Mouse (Mus musculus) testis, postnatal 14 days (tissue): ENCODE measurements at regions not wholly inside any gene's neighbourhood (a gene's known extent, or its start where the extent isn't known, plus 50 kb on each side); places are given as distances from the start of the nearest gene placed in this dataset.

ENCODE experiments used
- DNase-seq: peaks from one replicate; pipeline ENCODE4 v3.0.0; 2021; ENCODE audit warnings: low spot score

DNA sequence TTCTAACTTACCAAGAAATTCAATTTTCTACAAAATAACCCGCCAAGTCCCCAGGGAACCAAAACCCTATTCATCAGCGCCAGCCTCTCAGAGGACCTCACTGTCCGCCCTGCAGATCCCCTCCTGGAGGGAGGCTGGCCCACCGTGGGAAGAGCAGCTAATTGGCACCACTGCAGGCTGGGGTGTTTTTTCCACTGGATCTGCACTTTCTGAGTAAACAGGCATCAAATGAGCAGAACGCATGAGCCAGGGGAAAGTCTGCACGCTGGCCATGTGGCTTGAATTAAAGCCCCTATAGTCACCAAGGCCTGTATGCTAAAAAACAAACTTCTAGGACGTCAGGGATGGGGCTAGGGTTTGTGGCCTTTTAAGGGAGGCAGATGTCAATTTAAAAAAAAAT lies 332.4 kb upstream of the Zmiz1 start:
- DNase-seq: no peak

DNA sequence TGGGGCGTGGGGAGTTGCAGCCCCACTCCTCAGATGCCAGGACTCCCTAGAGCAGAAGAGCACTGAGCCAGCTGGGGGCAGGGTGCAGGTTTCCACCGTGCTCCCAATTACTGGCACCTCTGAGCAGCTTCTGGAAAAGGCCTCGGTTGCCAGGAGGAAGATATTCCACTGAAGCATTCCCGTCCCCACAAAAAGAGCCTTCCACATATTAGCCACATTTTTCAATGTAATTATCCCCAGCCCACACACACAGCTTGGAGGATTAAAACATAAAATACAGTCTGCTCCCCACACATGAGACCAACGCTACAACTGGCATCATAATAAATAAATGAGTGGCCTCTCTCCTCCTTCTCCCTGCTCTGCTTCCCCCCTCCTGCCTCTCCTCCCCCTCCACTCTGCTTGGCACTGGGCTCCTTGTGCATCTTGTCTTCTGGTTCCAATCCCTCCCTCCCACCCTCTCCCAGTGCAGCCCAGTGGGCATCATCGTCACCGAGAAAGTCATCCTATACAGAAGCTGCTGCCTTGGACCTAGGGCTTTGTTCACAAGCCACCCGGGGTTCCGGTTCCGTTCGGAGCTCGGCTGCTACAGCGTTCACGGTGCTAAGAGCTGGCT lies 331.3 kb upstream of the Zmiz1 start:
- no peak for DNase-seq

DNA sequence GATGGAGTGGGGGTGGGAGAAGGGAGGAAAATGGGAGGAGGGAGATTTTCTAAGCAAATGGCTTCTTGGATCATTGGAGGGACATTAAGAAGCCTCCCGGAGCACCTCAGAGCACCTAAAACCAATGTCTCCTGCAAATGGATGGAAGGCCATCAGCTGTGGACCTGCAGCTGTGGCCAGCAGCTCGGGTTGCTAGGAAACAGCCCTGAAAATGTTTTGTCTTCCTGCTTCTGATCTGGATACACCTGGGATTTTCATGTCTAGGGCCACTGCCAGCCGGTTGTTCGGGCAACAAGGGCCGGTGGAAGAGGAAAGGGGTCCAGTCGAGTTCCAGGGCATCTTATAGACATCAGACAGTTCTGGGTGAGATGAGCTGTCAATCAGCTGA lies 330.8 kb upstream of the Zmiz1 start:
- no peak for DNase-seq

DNA sequence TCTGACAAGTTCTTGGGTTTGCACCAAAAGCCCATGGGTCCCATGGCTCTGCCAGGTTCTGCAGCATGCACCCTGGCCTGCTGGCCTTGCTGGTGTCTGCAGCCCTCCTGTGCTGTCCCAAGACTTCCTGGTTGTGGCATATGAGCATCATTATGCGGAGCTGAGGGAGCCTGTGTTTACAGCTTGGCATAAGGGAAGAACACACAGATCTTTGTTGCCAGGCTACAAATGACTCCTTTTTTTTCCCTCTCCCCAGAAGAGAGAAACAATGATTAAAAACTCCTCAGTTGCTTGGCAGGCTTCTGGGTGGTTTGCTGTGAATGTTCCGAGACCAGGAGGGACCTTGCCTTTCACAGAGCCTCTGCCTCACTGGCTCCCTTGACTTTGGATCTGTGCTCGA lies 323.6 kb upstream of the Zmiz1 start:
- DNase-seq: no peak

DNA sequence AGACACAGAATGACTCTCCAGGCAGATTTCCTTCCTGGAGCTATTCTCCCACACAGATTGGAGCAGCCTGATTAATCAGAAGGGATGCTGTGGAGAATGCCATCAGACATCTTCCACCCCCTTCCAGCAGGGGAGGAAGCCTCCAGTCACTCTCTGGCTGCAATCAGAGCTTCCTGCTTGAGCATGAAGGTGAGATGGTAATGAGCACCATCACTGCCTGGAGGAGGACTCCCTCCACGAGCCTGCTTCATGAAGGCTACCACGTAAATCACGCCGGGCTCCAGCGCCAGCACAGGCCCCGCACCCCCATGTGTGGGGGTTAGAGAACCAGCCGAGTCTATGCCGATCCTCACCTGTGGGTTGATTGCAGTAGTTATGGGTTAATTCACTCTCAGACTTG lies 321.7 kb upstream of the Zmiz1 start:
- no peak for DNase-seq

DNA sequence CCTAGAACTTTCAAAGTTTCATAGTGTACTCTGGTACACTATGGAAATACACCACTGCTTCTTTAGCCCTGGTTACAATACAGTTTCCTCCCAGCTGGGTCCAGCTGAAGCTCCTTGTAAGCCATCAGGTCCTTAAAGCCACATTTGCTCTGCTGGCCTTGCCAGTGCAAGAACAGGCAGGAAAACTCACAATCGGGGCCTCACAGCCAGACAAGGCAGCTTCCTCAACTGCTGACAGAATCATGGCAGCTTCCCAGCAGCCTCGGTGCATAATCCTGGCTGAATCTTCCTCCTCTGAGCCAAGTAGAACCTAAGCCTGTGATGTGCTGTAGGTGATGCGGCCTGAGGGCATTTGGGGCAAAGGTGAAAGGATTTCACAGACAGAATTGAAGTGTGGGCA lies 320.5 kb upstream of the Zmiz1 start:
- DNase-seq: no peak

DNA sequence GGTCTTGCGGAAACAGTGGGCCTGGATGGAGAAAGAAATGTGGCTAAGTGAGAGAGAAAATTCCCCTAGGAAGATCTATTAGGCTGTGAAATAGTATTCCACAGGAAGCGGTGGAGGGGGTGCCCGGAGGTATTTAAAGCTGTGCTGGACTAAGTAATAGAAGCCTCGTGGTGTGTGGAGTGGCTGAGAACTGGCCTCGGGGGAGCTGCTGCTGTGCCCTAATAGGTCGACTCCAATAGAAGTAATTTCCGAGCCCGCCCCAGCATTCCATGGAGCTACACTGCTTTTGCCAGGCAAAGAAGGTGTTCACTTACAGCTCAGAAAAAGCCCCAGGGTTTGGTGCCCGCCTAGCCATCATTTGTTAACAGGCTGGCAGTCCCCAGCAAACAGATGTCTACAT lies 317.1 kb upstream of the Zmiz1 start:
- DNase-seq: no peak

DNA sequence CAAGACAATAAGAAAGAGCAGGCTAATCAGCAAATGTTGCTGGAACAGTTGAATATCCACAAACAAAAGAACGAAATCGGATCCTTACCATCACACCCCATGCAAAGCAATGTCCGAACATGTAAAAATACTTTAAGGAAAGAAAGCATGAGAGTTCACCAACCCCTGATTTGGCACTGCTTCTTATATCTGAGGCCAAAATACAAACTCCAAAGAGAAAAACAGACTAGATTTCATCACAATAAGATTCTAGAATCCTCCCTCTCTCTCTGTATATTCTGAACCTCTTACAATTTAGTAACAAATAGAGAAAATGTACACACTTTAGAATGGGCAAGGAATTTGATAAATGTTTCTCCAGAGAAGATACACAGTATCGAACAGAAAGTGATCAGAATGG lies 315.9 kb upstream of the Zmiz1 start:
- DNase-seq: no peak

DNA sequence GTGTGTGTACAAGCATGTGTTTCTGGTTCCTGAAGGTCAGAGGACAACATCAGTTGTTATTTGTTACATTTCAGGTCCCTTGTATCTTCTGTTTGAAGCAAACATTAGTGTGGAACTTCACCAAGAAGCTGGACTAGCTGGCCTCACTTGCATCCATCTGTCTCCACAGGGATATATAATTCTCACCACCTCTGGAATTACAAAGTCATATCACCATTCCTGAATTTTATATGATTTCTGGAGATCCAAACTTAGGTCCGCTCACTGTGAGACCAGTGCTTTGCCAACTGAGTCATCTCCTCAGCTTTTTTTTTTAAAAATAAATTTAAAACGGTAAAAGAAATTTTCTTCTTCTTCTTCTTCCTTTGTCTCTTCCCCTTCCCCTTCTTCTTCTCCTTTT lies 311.3 kb upstream of the Zmiz1 start:
- no peak for DNase-seq

DNA sequence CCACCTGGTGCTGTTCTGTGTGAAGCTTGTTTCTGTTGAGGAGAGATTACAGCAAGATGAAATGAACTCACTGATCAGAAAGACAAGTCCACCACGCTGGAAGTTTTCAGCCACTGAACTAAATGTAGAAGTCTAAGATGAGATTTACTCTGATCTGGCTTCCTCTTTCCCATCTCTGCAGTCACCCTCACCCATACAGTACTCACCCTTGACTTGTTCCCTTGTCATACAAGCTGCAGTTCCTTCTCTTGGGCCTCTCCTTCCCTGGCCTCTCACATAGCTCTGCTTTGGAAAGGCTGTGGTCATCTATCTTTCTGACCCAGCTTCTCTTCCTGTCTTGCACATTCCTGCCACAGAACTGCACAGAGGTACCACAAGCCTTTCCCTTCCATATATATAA lies 308.0 kb upstream of the Zmiz1 start:
- no peak for DNase-seq

DNA sequence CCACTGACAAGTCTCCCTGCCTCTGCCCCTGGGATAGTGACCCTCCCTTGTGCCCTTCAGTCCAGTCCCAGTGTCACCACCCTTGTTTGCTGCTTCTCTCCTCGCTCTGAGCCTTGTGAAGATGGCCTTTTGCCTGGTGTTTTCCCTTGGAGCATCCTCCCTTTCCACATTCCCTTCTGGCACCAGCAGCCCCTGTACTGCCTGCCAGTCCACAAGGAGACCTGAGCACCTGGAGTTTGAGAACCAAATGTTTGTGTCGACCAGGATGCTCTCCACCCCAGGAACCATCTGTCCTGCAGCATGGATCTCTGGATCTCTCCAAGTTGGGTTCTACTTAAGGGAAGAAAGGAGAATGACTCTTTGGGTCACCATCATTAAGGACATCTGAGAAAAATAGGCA lies 307.5 kb upstream of the Zmiz1 start:
- no peak for DNase-seq

DNA sequence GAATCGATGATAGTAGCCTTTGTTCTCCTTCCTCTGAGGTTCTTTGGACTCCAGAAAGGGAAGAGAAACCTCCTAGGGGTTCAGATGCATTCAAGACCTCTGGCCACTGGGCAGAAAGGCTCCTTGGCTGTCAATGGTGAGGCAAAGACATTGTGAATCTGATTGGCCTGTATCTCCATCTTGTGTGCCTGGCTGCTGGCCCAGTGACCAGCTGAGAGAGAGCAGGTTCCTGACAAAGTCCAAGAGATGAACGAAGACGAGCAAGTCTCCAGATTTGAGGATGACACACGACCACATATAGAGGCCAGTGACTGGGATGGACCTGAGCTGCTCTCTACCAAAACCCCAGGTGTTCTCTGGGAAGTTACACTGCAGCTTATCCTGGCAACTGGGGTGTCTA lies 305.4 kb upstream of the Zmiz1 start:
- no peak for DNase-seq

DNA sequence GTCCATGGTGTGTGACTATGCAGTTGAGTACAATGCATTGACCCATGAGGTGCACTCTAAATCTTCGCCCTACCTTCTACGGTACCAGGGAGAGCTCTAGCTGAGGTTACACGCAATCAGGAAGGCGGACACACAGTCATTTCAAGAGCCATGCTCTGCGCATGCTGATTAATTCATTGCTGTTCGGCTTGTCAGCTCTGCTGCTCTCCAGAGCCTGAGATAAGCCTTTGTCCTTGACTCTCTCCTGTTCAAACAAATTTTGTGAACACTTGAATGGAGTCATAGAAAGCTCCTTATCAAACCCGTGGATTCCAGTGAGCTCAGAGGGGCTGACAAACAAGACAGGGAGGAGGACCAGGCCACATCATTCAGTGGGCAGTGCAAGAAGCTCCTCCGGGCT lies 304.8 kb upstream of the Zmiz1 start:
- peak; percentile 27 for DNase-seq

DNA sequence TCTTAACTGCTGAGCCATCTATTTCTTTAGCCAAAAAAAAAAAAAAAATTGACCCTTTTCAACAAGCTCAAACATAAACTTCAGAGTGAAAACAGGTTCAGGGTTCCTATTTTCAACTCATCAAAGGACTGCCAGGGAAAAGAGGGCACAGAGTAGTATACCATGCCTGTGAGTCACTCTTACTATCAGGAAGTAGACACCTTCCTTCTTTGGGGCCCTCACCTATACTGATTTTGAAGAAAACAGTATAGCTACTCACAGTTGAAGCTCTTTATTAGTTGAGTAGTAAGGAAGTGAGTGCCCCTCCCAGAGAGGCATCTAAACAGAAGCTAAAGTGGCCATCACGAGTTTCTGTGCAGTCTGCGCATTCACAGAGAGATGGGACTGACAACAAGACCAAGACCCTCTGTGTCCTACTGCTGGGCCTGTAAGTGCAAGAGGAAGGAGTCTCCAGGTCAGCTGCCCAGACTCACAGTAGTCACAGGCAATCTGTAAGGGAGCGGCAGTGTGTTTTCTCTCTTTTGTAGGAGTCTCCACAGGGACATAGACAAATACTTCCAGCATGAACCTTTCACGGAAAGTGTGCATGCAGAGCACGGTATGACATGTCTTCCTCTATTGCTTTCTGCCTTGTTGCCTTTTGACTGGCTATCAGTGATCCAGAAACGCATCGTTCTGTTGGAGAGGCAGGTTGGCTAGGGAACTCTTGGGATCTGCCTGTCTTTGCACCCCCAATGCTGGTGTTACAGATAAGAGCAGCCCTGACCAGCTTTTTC lies 303.8 kb upstream of the Zmiz1 start:
- DNase-seq: no peak

DNA sequence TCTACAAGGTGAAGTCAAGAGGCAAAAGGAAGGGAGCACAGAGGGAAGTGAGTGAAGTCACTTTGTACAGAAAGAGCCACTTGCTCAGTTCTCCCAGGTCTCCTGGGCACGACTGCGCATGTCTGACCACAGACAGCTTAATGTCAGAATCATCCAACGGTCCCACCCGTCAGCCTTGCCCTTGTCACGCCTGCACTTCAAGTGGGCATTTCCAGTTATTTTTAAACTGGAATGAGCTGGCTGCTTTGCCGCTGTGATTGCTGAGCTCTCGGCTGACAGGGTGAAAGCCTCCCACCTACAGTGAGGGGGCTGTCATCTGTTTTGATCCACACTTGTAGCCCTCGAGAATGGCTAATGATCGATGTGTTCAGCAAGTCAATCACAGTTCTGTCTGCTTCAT lies 302.8 kb upstream of the Zmiz1 start:
- no peak for DNase-seq

DNA sequence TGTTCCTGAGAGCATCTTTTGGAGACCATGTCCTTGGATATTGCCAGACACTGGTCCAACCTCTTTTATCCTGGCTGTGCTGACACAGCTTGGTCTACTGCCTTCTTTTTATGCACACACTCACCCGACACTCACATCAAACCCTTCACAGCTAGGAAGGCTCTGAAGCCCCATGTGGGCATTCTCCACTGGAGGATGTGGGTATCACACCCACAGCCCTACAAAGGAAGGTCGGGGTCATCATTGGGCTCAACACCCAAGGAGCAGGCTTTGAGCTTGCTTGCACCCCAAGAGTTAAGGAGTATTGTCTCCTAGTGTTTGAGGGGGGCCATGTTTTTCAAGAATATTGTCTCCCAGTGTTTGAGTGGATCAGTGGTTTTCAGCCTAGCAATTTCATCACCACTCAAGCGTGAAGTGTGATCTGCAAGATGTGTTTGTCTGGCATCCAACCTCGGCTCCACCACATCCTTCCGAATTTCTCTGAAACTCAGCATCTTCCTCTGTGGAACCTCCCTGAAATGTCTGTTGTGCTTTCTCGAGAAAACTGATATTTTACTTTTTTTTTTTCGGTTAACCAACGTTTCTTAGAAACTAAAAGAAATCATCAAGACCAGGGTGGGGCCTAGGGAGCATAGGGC lies 297.2 kb upstream of the Zmiz1 start:
- DNase-seq: no peak

DNA sequence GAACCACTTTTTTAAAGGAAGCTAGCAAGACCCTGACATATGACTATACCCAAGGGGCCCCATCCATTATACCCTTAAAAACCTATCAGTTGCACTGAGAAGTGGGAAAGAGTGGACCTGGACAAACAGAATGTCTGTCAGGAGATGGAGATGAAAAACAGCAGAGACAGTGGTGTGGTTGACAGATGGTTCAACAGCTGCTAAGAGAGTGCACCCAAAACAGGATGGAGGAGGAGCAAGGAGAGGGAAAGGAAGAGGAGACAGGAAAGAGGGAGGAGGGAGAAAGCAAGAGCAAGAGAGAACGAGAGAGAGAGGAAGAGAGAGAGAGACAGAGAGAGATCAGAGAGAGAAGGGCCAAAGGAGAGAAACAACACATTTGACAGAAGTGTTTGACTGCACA lies 292.8 kb upstream of the Zmiz1 start:
- DNase-seq: no peak

DNA sequence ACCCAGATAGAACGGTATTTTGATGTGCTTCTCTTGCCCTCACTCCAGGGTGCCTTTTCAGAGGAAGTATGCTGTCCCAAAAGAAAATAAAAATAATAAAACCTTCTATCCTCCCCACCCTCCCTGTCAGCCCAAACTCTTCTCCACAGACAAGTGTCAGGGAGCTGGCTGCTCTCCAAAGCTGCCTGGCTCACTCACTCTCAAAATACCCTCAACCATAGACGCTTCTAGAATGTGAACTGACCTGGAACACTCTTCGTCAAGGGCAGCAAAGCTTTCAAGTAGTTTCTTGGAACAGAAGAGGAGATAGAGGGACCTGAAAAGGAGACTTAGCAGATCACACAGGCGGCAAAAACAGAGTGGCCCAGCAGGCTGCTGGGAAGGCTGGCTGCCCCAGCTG lies 291.4 kb upstream of the Zmiz1 start:
- DNase-seq: no peak

DNA sequence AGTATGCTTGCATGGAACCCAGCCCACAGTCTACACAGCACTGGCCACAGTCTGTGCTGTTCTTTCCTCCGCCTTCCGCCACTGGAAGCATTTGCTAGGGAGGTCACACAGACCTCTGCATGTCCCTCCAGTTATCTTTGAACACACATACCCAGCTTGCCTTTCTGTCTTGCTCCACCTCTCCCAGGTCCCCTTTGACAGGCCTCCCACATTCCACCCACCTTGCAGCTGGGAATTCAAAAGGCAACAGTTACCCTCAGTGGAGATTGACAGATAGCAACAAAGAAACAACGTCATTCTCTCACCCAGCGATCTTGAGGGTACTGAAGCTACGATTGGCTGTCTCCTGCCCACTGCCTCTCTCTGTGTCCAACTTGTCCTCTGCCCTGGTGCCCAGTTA lies 290.7 kb upstream of the Zmiz1 start:
- DNase-seq: peak; percentile 61

DNA sequence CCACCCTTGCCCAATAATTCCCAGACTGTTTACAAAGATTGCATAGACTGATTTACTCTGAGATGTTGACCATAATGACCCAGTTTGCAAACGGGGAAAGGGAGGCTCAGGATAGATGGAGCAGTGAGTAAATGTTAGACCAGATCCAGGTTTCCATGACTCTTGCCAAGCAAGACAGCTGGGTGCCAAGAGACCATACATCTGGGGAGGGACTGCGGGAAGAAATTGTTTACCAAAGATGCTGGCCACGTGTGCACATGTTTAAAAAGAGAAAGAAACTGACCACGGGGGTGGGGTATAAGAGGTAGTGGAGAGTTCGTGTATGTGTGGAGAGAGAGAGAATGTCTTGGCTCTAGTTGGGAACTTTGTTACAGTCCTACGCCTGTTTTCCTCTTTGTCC lies 285.7 kb upstream of the Zmiz1 start:
- DNase-seq: no peak

DNA sequence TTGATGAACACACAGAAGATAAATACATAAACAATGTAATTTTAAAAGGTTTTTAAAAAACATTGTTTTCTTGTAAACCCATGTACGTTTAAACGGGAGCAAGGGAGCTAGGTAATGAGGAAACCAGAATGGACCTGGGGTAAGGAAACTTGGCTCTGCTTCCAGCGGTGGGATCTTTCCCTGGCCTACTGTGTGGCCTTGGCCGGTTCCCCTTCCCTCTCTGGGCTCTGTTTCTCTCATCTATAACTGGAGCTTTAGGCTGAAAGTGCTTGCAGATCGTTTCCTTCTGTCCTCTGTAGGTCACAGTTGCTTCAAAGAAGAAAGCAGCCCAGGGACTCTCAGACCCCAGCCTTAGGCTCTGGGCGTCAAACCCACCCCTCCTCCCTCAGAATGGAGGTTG lies 285.1 kb upstream of the Zmiz1 start:
- DNase-seq: no peak

DNA sequence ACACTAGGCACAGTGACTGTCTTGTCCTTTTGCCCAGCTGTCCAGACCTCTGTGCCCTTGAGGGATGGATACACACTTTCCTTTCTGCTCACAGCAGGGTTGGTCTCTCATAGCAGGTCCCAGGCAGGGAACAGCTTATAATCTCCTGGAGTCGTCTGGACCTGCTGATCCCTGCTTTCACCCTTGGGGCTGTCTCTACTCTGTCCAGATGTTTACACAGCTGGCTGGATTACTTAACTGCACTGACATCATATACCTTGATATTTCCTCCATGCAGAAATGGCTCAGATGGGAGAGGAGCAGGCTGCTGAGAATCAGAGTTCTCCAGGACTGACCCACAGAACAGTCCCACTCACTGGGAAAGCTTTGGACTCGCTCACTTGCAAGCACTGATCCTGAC lies 284.6 kb upstream of the Zmiz1 start:
- DNase-seq: peak; percentile 53

DNA sequence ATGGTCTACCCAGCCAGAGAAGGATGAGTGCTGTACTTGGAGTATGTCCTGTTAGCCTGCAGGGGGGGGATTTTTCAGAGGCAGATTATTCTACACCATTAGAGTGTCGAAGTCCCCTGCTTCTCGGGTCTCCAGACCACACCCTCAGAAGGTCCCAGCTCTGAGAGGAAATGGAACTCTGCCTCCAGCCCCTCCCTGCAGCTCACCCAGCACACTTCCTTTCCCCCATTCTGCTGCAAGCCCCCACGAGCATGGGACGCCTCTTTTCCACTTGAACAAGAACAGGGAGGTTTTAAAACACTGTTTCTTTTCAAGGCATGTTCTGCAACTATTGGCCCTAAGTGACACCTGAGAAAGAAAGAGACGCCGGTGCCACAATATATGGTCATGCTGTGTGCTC lies 282.8 kb upstream of the Zmiz1 start:
- DNase-seq: no peak

DNA sequence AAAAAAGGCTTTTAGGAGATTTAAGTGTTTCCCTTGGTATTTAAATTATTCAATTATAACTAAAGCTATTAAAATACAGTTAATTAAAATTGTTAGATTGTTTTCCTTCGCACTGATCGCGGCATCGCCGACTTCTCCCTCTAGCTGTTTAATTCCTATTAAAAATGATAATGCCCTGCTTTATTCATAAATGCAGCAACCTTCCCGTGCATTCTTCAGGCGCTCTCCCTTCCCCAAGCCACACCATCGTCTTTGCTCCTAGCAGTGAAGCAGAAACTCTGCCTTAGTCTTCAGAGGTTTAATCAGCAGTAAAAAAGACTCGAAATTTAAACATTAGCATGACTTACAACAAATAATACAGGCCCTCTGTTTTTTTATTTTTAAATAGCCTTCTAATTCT lies 278.9 kb upstream of the Zmiz1 start:
- DNase-seq: no peak
